Mouse (Mus musculus): ENCODE measurements at regions not wholly inside any gene's neighbourhood (a gene's known extent, or its start where the extent isn't known, plus 50 kb on each side); places are given as distances from the start of the nearest gene placed in this dataset.

DNA sequence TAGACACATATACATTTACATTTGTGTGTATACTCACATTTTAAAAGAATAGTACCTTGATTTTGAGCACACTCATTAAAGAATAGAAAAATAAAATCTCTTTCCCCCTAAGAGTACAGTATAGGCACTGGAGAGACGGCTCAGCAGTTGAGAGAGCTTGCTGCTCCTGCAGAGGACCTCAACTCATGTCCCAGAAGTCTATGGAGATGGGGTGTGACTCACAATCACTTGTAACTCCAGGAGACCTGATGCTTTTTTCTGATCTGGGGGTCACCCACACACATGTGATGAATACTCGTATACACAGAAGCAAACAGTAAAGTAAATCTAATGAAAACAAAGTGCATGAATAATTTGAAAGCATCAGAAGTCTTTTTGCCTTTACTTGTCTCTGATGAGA lies 129.5 kb upstream of the Peli1 start:
- Histone ChIP-seq H3K36me3 (no peaks in the 10 kb centered on the region), H3K4me3 (replicated peaks) (no peak overlapping the region), H3K27me3 (no peaks in the 10 kb centered on the region), H3K4me2 (no peak overlapping the region), H3K9ac (no peak overlapping the region), H3K9me3 (replicated peaks) (no peaks in the 10 kb centered on the region), H3K4me1 (peaks cover 28% of the 10 kb centered on the region), H3K27ac (no peak overlapping the region)
- ATAC-seq (replicated peaks; ENCODE audit: low FRiP score): no peak
- WGBS: 89% methylated on average over 2 of the region's 2 CpGs

DNA sequence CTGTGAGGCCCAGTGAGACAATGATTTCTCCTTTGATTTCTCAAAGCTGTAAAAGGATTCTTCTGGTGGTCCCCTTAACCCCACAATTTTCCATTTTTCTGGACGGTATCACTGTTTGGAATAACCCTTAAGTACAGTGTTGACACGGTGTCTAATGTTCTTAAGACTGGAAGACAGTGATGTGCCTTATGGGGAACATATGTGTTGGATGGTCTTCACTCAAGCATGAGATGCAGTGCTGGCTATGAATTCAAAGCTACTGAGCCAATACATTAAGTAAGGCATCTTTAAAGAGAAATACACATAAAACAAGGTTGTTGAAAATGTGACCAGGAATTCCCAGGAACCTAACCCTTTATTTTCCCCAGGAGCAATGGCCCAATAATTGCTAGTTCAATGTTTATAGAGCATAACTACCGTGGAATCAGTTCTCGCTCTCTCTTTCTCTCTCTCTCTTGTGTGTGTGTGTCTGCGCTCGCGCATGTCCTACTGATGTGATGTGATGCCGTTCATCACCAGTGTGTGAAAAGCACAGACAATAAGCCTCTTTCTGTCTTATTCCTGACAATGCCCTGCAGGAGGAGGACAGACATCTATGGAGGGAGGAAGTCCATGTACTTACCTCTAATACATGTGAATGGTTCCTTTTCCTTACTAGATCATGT lies 125.4 kb upstream of the Peli1 start:
- H3K27me3 ChIP-seq: no peaks in the 10 kb centered on the region
- H3K4me1 ChIP-seq: 0 out of 2 replicates have a peak, but pooled peaks cover 2% of the 10 kb centered on the region
- no peak overlapping the region for H3K4me3 ChIP-seq (replicated peaks)
- H3K4me2 ChIP-seq: no peak overlapping the region
- H3K9ac ChIP-seq: no peak overlapping the region
- no peaks in the 10 kb centered on the region for H3K9me3 ChIP-seq (replicated peaks)
- WGBS: 82% methylated on average over 8 of the region's 8 CpGs
- no peak overlapping the region for H3K27ac ChIP-seq
- no peaks in the 10 kb centered on the region for H3K36me3 ChIP-seq
- no peak for ATAC-seq (replicated peaks; ENCODE audit: low FRiP score)

DNA sequence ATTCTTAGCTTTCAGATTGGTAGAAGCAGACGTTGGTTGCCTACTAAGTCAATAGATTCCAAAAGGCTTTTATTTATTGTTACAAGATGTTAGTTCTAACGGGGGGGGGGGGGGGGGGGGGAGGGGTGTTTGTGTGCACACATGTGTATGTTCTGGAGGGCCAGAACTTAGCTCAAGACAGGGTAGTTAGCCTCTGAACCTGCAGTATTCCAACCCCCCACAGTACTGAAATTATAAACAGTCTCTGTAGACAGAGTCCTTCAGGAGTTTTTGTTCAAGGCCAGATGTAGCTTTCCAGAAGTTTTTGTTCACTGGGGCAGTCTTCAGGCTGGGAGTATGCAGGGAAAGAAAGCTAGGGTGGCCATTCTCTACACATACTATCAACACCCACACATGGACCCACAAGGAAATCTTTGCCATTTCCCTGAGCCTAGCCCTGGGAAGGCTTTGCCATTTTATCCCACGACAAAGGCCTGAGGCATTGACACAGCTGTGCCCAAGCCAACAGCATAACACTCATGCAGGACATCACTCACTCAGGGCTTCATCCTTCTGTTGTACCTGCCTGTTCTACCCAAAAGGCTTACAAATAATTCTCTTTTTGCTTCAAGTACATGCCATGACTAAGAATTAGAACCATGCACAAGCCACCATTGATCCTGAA lies 123.6 kb upstream of the Peli1 start:
- Histone ChIP-seq H3K27ac (no peak overlapping the region), H3K4me3 (replicated peaks) (no peak overlapping the region), H3K27me3 (no peaks in the 10 kb centered on the region), H3K4me2 (no peak overlapping the region), H3K36me3 (no peaks in the 10 kb centered on the region), H3K9me3 (replicated peaks) (no peaks in the 10 kb centered on the region), H3K4me1 (no peaks in the 10 kb centered on the region), H3K9ac (no peak overlapping the region)
- 61% methylated on average over 3 of the region's 3 CpGs for WGBS
- ATAC-seq (replicated peaks; ENCODE audit: low FRiP score): no peak

DNA sequence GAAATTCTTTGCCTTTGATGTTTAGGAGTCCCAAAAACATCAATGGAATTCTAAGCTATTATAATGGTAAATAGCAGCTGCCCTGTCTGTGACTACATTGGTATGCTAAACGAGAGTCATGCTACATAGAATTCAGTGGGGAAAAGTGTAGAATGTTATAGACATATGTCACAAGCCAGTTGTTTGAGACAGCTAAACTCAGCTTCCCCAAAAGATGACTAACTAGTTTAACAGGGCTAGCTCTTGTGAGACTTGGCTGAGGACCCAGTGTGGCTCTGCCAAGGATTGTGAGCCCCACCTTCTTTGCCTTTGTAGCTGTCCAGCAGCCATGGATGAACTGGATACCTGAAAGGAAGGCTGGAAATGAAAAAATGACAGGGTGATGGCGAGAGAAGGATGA lies 122.8 kb upstream of the Peli1 start:
- H3K9me3 ChIP-seq (replicated peaks): no peaks in the 10 kb centered on the region
- no peak overlapping the region for H3K4me3 ChIP-seq (replicated peaks)
- no peaks in the 10 kb centered on the region for H3K4me1 ChIP-seq
- H3K27me3 ChIP-seq: no peaks in the 10 kb centered on the region
- no peak for ATAC-seq (replicated peaks; ENCODE audit: low FRiP score)
- H3K9ac ChIP-seq: no peak overlapping the region
- H3K4me2 ChIP-seq: no peak overlapping the region
- H3K27ac ChIP-seq: no peak overlapping the region
- no peaks in the 10 kb centered on the region for H3K36me3 ChIP-seq
- WGBS: 85% methylated on average over 2 of the region's 2 CpGs

DNA sequence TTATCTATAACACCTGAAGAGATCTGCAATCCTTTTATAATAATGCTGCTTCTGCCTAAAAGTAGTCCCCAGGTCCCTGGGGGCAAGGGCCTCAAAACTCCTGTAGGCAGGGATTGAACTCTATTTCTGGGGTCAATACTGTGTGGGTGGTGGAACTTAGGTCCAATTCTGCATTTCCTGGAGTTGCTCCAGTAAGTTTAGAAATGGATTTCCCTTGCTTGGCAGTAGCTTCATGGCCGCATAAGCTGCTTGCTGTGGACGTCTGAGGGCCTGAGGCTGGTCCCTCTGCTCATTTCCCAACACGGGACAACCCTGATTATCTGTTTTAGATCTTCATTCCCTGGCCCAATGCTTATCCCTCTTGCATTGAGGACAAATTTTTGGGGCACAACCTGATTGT lies 118.0 kb upstream of the Peli1 start:
- H3K4me2 ChIP-seq: no peak overlapping the region
- H3K4me1 ChIP-seq: no peaks in the 10 kb centered on the region
- no peak overlapping the region for H3K9ac ChIP-seq
- WGBS: 77% methylated on average over 3 of the region's 3 CpGs
- no peak for ATAC-seq (replicated peaks; ENCODE audit: low FRiP score)
- no peaks in the 10 kb centered on the region for H3K36me3 ChIP-seq
- no peaks in the 10 kb centered on the region for H3K27me3 ChIP-seq
- H3K4me3 ChIP-seq (replicated peaks): no peak overlapping the region
- H3K27ac ChIP-seq: no peak overlapping the region
- no peaks in the 10 kb centered on the region for H3K9me3 ChIP-seq (replicated peaks)

DNA sequence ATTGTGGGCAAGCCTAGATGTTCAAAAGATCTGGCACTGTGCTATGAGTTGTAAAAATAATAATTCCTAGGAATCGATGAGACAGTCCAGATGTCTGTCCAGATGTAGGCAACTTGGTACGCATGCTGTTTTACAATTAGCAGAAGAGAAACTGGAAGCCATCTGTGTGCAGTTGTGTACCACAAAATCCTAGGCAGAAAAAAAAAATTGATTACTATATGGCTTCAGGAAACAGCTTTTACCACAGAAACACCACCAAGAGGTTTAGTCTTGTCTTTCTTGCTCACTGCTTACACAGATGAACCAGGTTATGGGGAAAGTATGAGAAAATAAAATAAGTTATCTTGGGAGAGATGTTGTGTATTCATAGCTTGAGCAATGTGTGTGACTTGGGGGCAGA lies 109.5 kb upstream of the Peli1 start:
- Histone ChIP-seq H3K4me2 (no peak overlapping the region), H3K9ac (no peak overlapping the region), H3K4me3 (replicated peaks) (no peak overlapping the region), H3K4me1 (peaks cover 11% of the 10 kb centered on the region), H3K27ac (no peak overlapping the region), H3K27me3 (no peaks in the 10 kb centered on the region), H3K9me3 (replicated peaks) (no peaks in the 10 kb centered on the region), H3K36me3 (no peaks in the 10 kb centered on the region)
- 97% methylated on average over 2 of the region's 2 CpGs for WGBS
- ATAC-seq (replicated peaks; ENCODE audit: low FRiP score): no peak

DNA sequence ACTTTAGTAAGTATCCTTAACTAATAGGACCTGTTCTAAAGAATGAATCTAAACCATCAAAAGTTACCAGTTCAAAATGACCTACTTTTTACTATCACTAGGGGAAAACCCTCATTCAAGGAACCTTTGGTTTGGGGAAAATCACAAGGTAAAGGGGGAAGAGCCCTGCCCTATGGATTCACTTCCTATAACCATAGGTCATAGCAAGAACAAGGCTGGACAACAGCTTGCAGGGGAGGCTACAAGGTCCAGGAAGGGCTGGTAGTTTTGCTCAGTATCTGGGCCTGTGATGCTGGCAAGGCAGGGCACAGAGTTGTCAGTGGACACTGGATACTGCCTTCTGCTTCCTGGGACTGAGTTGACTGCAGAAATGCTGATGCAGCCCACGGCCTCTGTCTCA lies 109.1 kb upstream of the Peli1 start:
- 62% methylated on average over 1 of the region's 1 CpGs for WGBS
- Histone ChIP-seq H3K9ac (no peak overlapping the region), H3K27ac (no peak overlapping the region), H3K4me3 (replicated peaks) (no peak overlapping the region), H3K4me2 (no peak overlapping the region), H3K4me1 (peaks cover 11% of the 10 kb centered on the region), H3K27me3 (no peaks in the 10 kb centered on the region), H3K36me3 (no peaks in the 10 kb centered on the region), H3K9me3 (replicated peaks) (no peaks in the 10 kb centered on the region)
- ATAC-seq (replicated peaks; ENCODE audit: low FRiP score): no peak

DNA sequence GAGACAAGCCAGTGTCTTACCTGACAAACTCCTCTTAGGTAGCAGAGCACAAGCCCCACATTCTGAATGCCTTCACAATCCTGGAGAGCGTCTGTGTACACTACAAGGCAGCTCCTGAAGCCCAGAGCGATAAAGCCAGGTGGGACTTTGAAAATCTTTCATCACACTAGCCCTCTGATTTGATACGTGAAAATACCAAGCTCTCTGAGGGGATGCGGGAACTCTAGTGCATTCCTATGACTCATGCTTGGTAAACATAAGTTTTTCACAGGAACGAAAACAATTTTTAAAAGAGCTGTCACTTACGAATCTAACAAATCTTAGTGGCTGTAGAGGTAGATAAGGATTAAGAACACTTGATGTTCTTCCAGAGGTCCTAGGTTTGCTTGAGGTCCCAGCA lies 108.6 kb upstream of the Peli1 start:
- no peak overlapping the region for H3K4me2 ChIP-seq
- 83% methylated on average over 6 of the region's 6 CpGs for WGBS
- no peak overlapping the region for H3K27ac ChIP-seq
- ATAC-seq (replicated peaks; ENCODE audit: low FRiP score): no peak
- no peak overlapping the region for H3K4me3 ChIP-seq (replicated peaks)
- no peaks in the 10 kb centered on the region for H3K36me3 ChIP-seq
- no peak overlapping the region for H3K9ac ChIP-seq
- no peaks in the 10 kb centered on the region for H3K9me3 ChIP-seq (replicated peaks)
- peaks cover 11% of the 10 kb centered on the region for H3K4me1 ChIP-seq
- no peaks in the 10 kb centered on the region for H3K27me3 ChIP-seq

DNA sequence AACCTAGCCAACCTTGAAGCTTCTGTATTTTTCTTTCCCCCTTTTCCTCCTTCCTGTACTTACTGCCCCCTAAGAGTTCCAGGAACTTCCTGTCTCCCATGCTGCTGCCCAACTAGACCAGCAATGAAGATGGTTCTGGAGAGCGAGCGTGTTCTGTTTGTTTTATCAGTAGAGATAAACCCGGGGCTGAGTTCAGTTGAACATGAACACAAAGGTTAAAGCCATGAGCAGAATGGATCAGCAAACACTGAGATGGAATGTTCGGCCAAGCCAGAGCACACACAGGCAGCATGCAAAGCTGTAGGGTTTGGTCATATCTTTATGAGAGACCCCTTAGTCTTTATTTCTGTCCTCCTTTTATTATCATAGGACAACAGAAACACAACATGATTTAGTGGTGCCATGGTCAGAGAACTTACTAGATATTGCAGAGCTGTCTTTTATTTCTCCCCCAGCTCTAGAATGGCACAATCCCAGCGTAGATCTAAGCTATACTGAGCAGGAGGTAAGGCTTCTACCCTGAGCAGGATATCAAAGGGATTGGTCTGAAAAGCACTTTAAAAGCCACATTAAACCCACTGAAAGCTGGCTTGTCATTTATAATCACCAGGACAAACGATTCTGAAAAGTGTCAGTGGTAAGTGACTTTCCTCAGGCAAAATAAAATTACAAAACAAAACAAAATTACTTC lies 105.9 kb upstream of the Peli1 start:
- no peak for ATAC-seq (replicated peaks; ENCODE audit: low FRiP score)
- H3K27ac ChIP-seq: peak overlapping the region; percentile 63
- H3K27me3 ChIP-seq: no peaks in the 10 kb centered on the region
- H3K4me1 ChIP-seq: peaks cover 9% of the 10 kb centered on the region
- H3K4me3 ChIP-seq (replicated peaks): no peak overlapping the region
- no peaks in the 10 kb centered on the region for H3K9me3 ChIP-seq (replicated peaks)
- 27% methylated on average over 6 of the region's 6 CpGs for WGBS
- H3K4me2 ChIP-seq: no peak overlapping the region
- no peak overlapping the region for H3K9ac ChIP-seq
- H3K36me3 ChIP-seq: no peaks in the 10 kb centered on the region

DNA sequence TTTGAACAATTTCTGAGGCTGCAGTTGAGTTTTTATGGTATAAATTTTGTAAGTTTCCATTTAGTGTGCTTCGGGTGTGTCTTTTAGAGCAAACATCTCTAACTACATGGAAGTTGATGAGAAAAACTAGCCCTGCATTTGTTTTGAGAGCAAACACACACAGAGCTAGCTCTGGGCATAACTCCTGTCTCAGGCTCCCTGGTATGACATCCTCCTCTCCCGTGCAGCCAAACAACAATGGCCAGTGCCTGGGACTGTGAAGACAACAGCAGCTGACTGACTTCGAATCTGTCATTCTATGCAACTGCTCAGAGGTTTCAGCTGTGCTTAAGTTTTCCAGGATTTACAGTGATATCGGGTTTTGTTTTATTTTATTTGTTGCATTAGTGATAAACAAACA lies 105.3 kb upstream of the Peli1 start:
- WGBS: 33% methylated on average over 4 of the region's 4 CpGs
- Histone ChIP-seq H3K27ac (peak overlapping the region; percentile 63; the same call in 1 of the 2 replicates), H3K9me3 (replicated peaks) (no peaks in the 10 kb centered on the region), H3K27me3 (no peaks in the 10 kb centered on the region), H3K4me2 (no peak overlapping the region), H3K9ac (no peak overlapping the region), H3K4me3 (replicated peaks) (no peak overlapping the region), H3K4me1 (peaks cover 9% of the 10 kb centered on the region), H3K36me3 (no peaks in the 10 kb centered on the region)
- 0 out of 2 replicates have a peak, but pooled peaks have one; percentile 73 for ATAC-seq (replicated peaks; ENCODE audit: low FRiP score)

DNA sequence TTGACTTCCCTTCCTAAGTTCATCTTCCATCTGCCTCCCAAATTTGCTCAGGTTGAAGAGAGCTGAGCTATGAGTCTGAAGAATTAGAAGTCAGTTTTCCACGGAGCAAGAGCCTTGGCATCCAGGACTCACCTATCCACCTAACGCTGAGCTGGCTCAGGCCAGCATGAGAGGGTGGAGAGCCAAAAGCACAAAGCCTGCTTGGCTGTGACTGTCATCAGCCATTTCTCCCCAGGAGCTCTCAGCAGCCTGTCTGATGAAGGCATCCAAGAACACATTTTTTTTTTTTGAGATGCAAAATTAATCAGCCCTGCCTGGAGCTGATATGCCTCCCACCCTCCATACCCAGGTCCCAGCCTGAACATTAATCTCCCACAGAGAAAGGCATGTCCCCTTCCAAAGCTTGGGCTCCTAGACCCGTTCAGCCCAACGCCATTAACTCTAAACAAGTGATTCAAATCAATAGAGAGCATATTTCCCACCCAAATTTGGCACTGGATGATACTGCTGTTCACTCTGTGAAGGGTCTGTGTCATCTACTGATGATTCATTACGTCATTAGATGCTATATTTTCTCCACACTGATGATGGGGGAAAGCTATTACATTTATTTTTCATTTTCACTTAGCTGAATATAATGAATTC lies 103.8 kb upstream of the Peli1 start:
- Histone ChIP-seq H3K9me3 (replicated peaks) (no peaks in the 10 kb centered on the region), H3K27ac (no peak overlapping the region), H3K9ac (no peak overlapping the region), H3K4me2 (no peak overlapping the region), H3K4me3 (replicated peaks) (no peak overlapping the region), H3K36me3 (no peaks in the 10 kb centered on the region), H3K4me1 (peaks cover 9% of the 10 kb centered on the region), H3K27me3 (no peaks in the 10 kb centered on the region)
- no peak for ATAC-seq (replicated peaks; ENCODE audit: low FRiP score)
- 74% methylated on average over 5 of the region's 5 CpGs for WGBS

DNA sequence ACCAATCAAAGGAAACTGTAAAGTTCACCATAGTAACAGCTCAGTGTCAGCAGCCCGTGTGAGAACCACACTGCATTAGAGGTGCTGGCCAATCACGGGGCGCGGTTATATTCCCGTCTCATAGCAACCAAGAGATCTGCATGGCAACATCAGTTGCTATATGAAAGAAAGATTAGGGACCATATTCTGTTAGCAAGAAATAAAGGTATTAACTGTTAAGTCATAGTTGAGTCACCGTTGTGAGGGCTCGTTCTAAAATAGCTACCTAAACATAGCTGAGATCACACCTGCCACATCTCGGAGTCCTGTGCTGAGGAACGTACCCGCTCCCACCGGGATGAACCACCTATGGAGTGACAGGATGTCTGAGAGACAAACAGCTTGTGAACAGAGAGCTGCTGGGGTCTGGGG lies 103.2 kb upstream of the Peli1 start:
- Histone ChIP-seq H3K9me3 (replicated peaks) (no peaks in the 10 kb centered on the region), H3K27ac (no peak overlapping the region), H3K4me1 (peaks cover 9% of the 10 kb centered on the region), H3K27me3 (no peaks in the 10 kb centered on the region), H3K36me3 (no peaks in the 10 kb centered on the region), H3K4me2 (no peak overlapping the region), H3K9ac (no peak overlapping the region), H3K4me3 (replicated peaks) (no peak overlapping the region)
- ATAC-seq (replicated peaks; ENCODE audit: low FRiP score): no peak
- WGBS: 88% methylated on average over 11 of the region's 11 CpGs
